Mouse (Mus musculus) stomach, postnatal 0 days (tissue): ENCODE measurements around the gene Rps6kb2. TPM values are rescaled to one million over a fixed set of nuclear protein-coding genes. Genes with fewer than 3 reads are reported as not detected.

Experiments used
- ATAC-seq: fragments of 200-750 bp; cut with Nextera tagmentation; 2 replicates; pipeline ENCODE4 v1.8.0; 2017; ENCODE audit not compliant: low FRiP score, low TSS enrichment
- DNase-seq: peaks from one replicate; pipeline ENCODE4 v3.0.0-alpha.2; 2016; ENCODE audit warnings: low spot score
- H3K27ac ChIP-seq: fragments of 300-500 bp; sonication (generic); replicated peaks from 2 replicates; pipeline ENCODE4 v1.5.1; 2014; ENCODE audit warnings: mild to moderate bottlenecking, control low read depth
- H3K27me3 ChIP-seq: fragments of 300-500 bp; sonication (generic); 2 replicates; pipeline ENCODE4 v1.6.1; 2014; ENCODE audit warnings: low read length; ENCODE audit not compliant: control insufficient read depth, insufficient read depth
- H3K36me3 ChIP-seq: fragments of 300-500 bp; sonication (generic); 2 replicates; pipeline ENCODE4 v1.6.1; 2014; ENCODE audit warnings: low read length, mixed read lengths; ENCODE audit not compliant: control insufficient read depth, insufficient read depth
- H3K4me1 ChIP-seq: fragments of 300-500 bp; sonication (generic); replicated peaks from 2 replicates; pipeline ENCODE4 v1.6.1; 2014; ENCODE audit warnings: antibody characterized with exemption; ENCODE audit not compliant: control insufficient read depth, insufficient read depth
- H3K4me2 ChIP-seq: fragments of 300-500 bp; sonication (generic); replicated peaks from 2 replicates; pipeline ENCODE4 v1.6.1; 2014; ENCODE audit warnings: low read depth, mild to moderate bottlenecking, control low read depth, moderate library complexity
- H3K4me3 ChIP-seq: fragments of 300-500 bp; sonication (generic); 2 replicates; pipeline ENCODE4 v1.5.1; 2014; ENCODE audit warnings: low read depth, low read length, control low read depth
- H3K9ac ChIP-seq: fragments of 300-500 bp; sonication (generic); 2 replicates; pipeline ENCODE4 v1.6.1; 2014; ENCODE audit warnings: mild to moderate bottlenecking, low read length, control low read depth, mixed read lengths
- H3K9me3 ChIP-seq: fragments of 300-500 bp; sonication (generic); 2 replicates; pipeline ENCODE4 v1.6.1; 2016; ENCODE audit warnings: low read length; ENCODE audit not compliant: control insufficient read depth
- CTCF ChIP-seq: IDR thresholded peaks from 2 replicates; pipeline ENCODE4 v1.5.1; 2016; ENCODE audit warnings: antibody characterized with exemption, low read depth, mild to moderate bottlenecking, moderate library complexity
- EP300 ChIP-seq: optimal IDR thresholded peaks from 2 replicates; pipeline ENCODE3; 2016; ENCODE audit warnings: antibody characterized with exemption
- whole genome bisulfite sequencing: fragments of 180-500 bp; shearing (Covaris S2); extraction: QIAGEN DNeasy Blood & Tissue Kit; methylation state at CpG from one replicate; pipeline ENCODE4 v1.1.7; 2014; 5-methylcytosine and 5-hydroxymethylcytosine counted together
- polyA plus RNA-seq: library from polyadenylated mRNA; unstranded; fragments of >200 nt; fragmentation: Nextera tagmentation; extraction: Ambion mirVana; gene quantifications from 2 replicates; pipeline ENCODE4 v1.2.1, GENCODE M21; 2015

The Rps6kb2 gene
- polyA plus RNA-seq, 1 experiment from 2014 or later, result 41.1 TPM

GRCm38 (mm10) chr19:4113806-4114230 is 49.3 kb downstream of the Rps6kb2 start:
- Histone ChIP-seq H3K9me3 (no peaks in the 10 kb centered on the region), H3K4me1 (no peaks in the 10 kb centered on the region), H3K4me3 (no peak overlapping the region), H3K27me3 (no peaks in the 10 kb centered on the region), H3K4me2 (no peak overlapping the region), H3K36me3 (peaks cover 21% of the 10 kb centered on the region), H3K27ac (peak overlapping the region; percentile 13; the same call in 1 of the 2 replicates), H3K9ac (no peak overlapping the region)
- no peak for DNase-seq
- 25% methylated on average over 5 of the region's 5 CpGs for WGBS
- TF ChIP-seq CTCF (no peak), EP300 (no peak)
- peak; percentile 19; the same call in 1 of the 2 replicates for ATAC-seq

GRCm38 (mm10) chr19:4113186-4113805 is 49.9 kb downstream of the Rps6kb2 start:
- Histone ChIP-seq H3K27me3 (no peaks in the 10 kb centered on the region), H3K4me1 (no peaks in the 10 kb centered on the region), H3K4me2 (no peak overlapping the region), H3K36me3 (peaks cover 19% of the 10 kb centered on the region), H3K9me3 (no peaks in the 10 kb centered on the region), H3K9ac (0 out of 2 replicates have a peak overlapping the region, but pooled peaks have one; percentile 1), H3K4me3 (no peak overlapping the region), H3K27ac (peak overlapping the region; percentile 13; the same call in 1 of the 2 replicates)
- peak; percentile 41 for ATAC-seq
- WGBS, result 66% methylated on average over 13 of the region's 13 CpGs
- peak; percentile 52 for DNase-seq
- TF ChIP-seq EP300 (no peak), CTCF (no peak)

GRCm38 (mm10) chr19:4112063-4112960 is 50.8 kb downstream of the Rps6kb2 start:
- Histone ChIP-seq H3K36me3 (peaks cover 17% of the 10 kb centered on the region), H3K4me3 (no peak overlapping the region), H3K27me3 (no peaks in the 10 kb centered on the region), H3K9ac (no peak overlapping the region), H3K27ac (no peak overlapping the region), H3K9me3 (no peaks in the 10 kb centered on the region), H3K4me1 (no peaks in the 10 kb centered on the region), H3K4me2 (no peak overlapping the region)
- no peak for ATAC-seq
- no peak for DNase-seq
- no peak for TF ChIP-seq CTCF
- TF ChIP-seq EP300, result no peak
- WGBS, result 95% methylated on average over 26 of the region's 26 CpGs

GRCm38 (mm10) chr19:4108535-4108934 is 54.6 kb downstream of the Rps6kb2 start:
- H3K36me3 ChIP-seq, result peaks cover 5% of the 10 kb centered on the region; the same call in 1 of the 2 replicates
- H3K27me3 ChIP-seq, result no peaks in the 10 kb centered on the region
- ATAC-seq, result no peak
- WGBS, result 87% methylated on average over 9 of the region's 9 CpGs
- no peaks in the 10 kb centered on the region for H3K4me1 ChIP-seq
- H3K4me2 ChIP-seq, result no peak overlapping the region
- TF ChIP-seq EP300, result no peak
- no peak overlapping the region for H3K4me3 ChIP-seq
- H3K9me3 ChIP-seq, result no peaks in the 10 kb centered on the region
- DNase-seq, result no peak
- H3K27ac ChIP-seq, result no peak overlapping the region
- no peak overlapping the region for H3K9ac ChIP-seq

GRCm38 (mm10) chr19:4106654-4107053 is 56.5 kb downstream of the Rps6kb2 start:
- H3K4me3 ChIP-seq, result no peak overlapping the region
- H3K27ac ChIP-seq, result no peak overlapping the region
- H3K4me2 ChIP-seq, result no peak overlapping the region
- H3K9ac ChIP-seq, result no peak overlapping the region
- TF ChIP-seq EP300 (no peak), CTCF (no peak)
- no peaks in the 10 kb centered on the region for H3K27me3 ChIP-seq
- no peaks in the 10 kb centered on the region for H3K9me3 ChIP-seq
- ATAC-seq, result no peak
- H3K4me1 ChIP-seq, result no peaks in the 10 kb centered on the region
- 90% methylated on average over 14 of the region's 14 CpGs for WGBS
- no peak for DNase-seq
- H3K36me3 ChIP-seq, result no peaks in the 10 kb centered on the region; the same call in 1 of the 2 replicates

- DNase-seq (no peak), ATAC-seq (no peak)
- Histone ChIP-seq H3K36me3 (no peaks in the 10 kb centered on the region; the same call in 1 of the 2 replicates), H3K9me3 (no peaks in the 10 kb centered on the region), H3K27me3 (no peaks in the 10 kb centered on the region), H3K4me3 (no peak overlapping the region), H3K27ac (no peak overlapping the region), H3K4me2 (no peak overlapping the region), H3K4me1 (peaks cover 1% of the 10 kb centered on the region; the same call in 1 of the 2 replicates), H3K9ac (no peak overlapping the region)
- 91% methylated on average over 16 of the region's 16 CpGs for WGBS
- TF ChIP-seq EP300, result no peak
These were observed 58.4 kb downstream of the Rps6kb2 start for GRCm38 (mm10) chr19:4104675-4105194.

Other genes with a start within 250 kb of the Rps6kb2 start
- 1.8 and 2.2 TPM in 2 replicates for gene Aldh3b1, start 233.5 kb downstream of the Rps6kb2 start, polyA plus RNA-seq
- gene Unc93b1, start 228.2 kb downstream of the Rps6kb2 start, polyA plus RNA-seq, result 17.4 and 19.7 TPM in 2 replicates
- gene Aldh3b3, start 204.7 kb downstream of the Rps6kb2 start, polyA plus RNA-seq, result 1.1 TPM in 2 replicates
- gene Aldh3b2, start 191.0 kb downstream of the Rps6kb2 start, polyA plus RNA-seq, result 75.8 and 84.1 TPM in 2 replicates
- gene Acy3, start 176.8 kb downstream of the Rps6kb2 start, polyA plus RNA-seq, result 9.9 TPM in 2 replicates
- 0.05 TPM in 1 of 2 replicates, not detected in the other for gene Tbx10, start 170.6 kb downstream of the Rps6kb2 start, polyA plus RNA-seq
- gene Nudt8, start 162.8 kb downstream of the Rps6kb2 start, polyA plus RNA-seq, result 39.3 and 40.7 TPM in 2 replicates
- 1.1 and 1.3 TPM in 2 replicates for gene Gm49405, start 162.7 kb downstream of the Rps6kb2 start, polyA plus RNA-seq
- 1.2 and 1.7 TPM in 2 replicates for gene Doc2g, start 160.0 kb downstream of the Rps6kb2 start, polyA plus RNA-seq
- 213 and 216 TPM in 2 replicates for gene Ndufv1, start 150.5 kb downstream of the Rps6kb2 start, polyA plus RNA-seq
- 1,012 and 1,081 TPM in 2 replicates for gene Gstp1, start 125.4 kb downstream of the Rps6kb2 start, polyA plus RNA-seq
- 85.2 and 93.1 TPM in 2 replicates for gene Gstp2, start 117.3 kb downstream of the Rps6kb2 start, polyA plus RNA-seq
- 7.1 and 9.7 TPM in 2 replicates for gene Gstp3, start 103.8 kb downstream of the Rps6kb2 start, polyA plus RNA-seq
- gene Cabp2, start 81.8 kb downstream of the Rps6kb2 start, polyA plus RNA-seq, result not detected in 2 replicates
- 129 and 134 TPM in 2 replicates for gene Cdk2ap2, start 66.2 kb downstream of the Rps6kb2 start, polyA plus RNA-seq
- gene Pitpnm1, start 63.4 kb downstream of the Rps6kb2 start, polyA plus RNA-seq, result 8.3 and 11.2 TPM in 2 replicates
- gene Aip, start 37.5 kb downstream of the Rps6kb2 start, polyA plus RNA-seq, result 47.0 and 48.0 TPM in 2 replicates
- gene Gpr152, start 23.6 kb downstream of the Rps6kb2 start, polyA plus RNA-seq, result 0.02 TPM in 1 of 2 replicates, not detected in the other
- 0.05 TPM in 1 of 2 replicates, not detected in the other for gene Cabp4, start 19.3 kb downstream of the Rps6kb2 start, polyA plus RNA-seq
- gene Coro1b, start 14.7 kb downstream of the Rps6kb2 start, polyA plus RNA-seq, result 127 and 133 TPM in 2 replicates
- gene Ptprcap, start 9.8 kb downstream of the Rps6kb2 start, polyA plus RNA-seq, result 1.1 and 1.3 TPM in 2 replicates
- gene Carns1, start 12.1 kb upstream of the Rps6kb2 start, polyA plus RNA-seq, result 1.5 TPM in 2 replicates
- gene Tbc1d10c, start 27.9 kb upstream of the Rps6kb2 start, polyA plus RNA-seq, result 2.3 and 2.9 TPM in 2 replicates
- gene Ppp1ca, start 28.7 kb upstream of the Rps6kb2 start, polyA plus RNA-seq, result 497 and 506 TPM in 2 replicates
- 11.0 and 11.3 TPM in 2 replicates for gene Rad9a, start 38.3 kb upstream of the Rps6kb2 start, polyA plus RNA-seq
- 3.2 and 3.6 TPM in 2 replicates for gene Clcf1, start 50.9 kb upstream of the Rps6kb2 start, polyA plus RNA-seq
- gene AC109138.7, start 51.0 kb upstream of the Rps6kb2 start, polyA plus RNA-seq, result not detected in 2 replicates
- 42.8 and 45.0 TPM in 2 replicates for gene Pold4, start 68.5 kb upstream of the Rps6kb2 start, polyA plus RNA-seq
- gene Ssh3, start 105.8 kb upstream of the Rps6kb2 start, polyA plus RNA-seq, result 36.9 and 41.0 TPM in 2 replicates
- 5.0 and 5.2 TPM in 2 replicates for gene Ankrd13d, start 119.8 kb upstream of the Rps6kb2 start, polyA plus RNA-seq
- 19.3 and 25.5 TPM in 2 replicates for gene Grk2, start 142.9 kb upstream of the Rps6kb2 start, polyA plus RNA-seq
- gene Kdm2a, start 234.9 kb upstream of the Rps6kb2 start, polyA plus RNA-seq, result 12.9 and 15.0 TPM in 2 replicates